Mouse (Mus musculus): Measurements from ENCODE around the gene Txndc12. TPM values are rescaled to one million over a fixed set of nuclear protein-coding genes. Genes with fewer than 3 reads are reported as not detected.

The Txndc12 gene
- polyA plus RNA-seq, 1 experiment from 2014 or later, result 92.8 TPM

- no peaks in the 10 kb centered on the region for H3K9me3 ChIP-seq
- DNase-seq (ENCODE audit: low spot score), result no peak
- peaks cover 19% of the 10 kb centered on the region for H3K4me1 ChIP-seq
- no peak overlapping the region for H3K4me3 ChIP-seq
- 91% methylated on average over 1 of the region's 1 CpGs for WGBS
- H3K27me3 ChIP-seq (replicated peaks; ENCODE audit: low read depth, poor library complexity, severe bottlenecking), result no peaks in the 10 kb centered on the region
- H3K36me3 ChIP-seq (replicated peaks), result peaks cover 46% of the 10 kb centered on the region
- H3K27ac ChIP-seq (replicated peaks), result no peak overlapping the region
Measured at GRCm38 (mm10) chr4:108830698-108831097, 3.7 kb upstream of the Txndc12 start.

- under 1% methylated on average over 73 of the region's 73 CpGs for WGBS
- DNase-seq (ENCODE audit: low spot score), result peak; percentile 99
- Histone ChIP-seq H3K4me1 (peaks cover 29% of the 10 kb centered on the region), H3K36me3 (replicated peaks) (peaks cover 22% of the 10 kb centered on the region), H3K9me3 (no peaks in the 10 kb centered on the region), H3K27me3 (replicated peaks; ENCODE audit: low read depth, poor library complexity, severe bottlenecking) (no peaks in the 10 kb centered on the region), H3K4me3 (peak within 1 kb of the TSS; percentile 97), H3K27ac (replicated peaks) (peak within 1 kb of the TSS; percentile 100)
Measured at GRCm38 (mm10) chr4:108832916-108833827, 1.2 kb upstream of the Txndc12 start, which contains the start of gene Btf3l4. Gene Btf3l4, minus strand, starts transcription at chr4:108833614.

- WGBS, result 0% methylated on average over 6 of the region's 6 CpGs
- peak overlapping the region; percentile 97 for H3K4me3 ChIP-seq
- no peak for DNase-seq (ENCODE audit: low spot score)
- peaks cover 29% of the 10 kb centered on the region for H3K4me1 ChIP-seq
- H3K36me3 ChIP-seq (replicated peaks), result peaks cover 16% of the 10 kb centered on the region
- H3K9me3 ChIP-seq, result no peaks in the 10 kb centered on the region
- peak overlapping the region; percentile 100 for H3K27ac ChIP-seq (replicated peaks)
- no peaks in the 10 kb centered on the region for H3K27me3 ChIP-seq (replicated peaks; ENCODE audit: low read depth, poor library complexity, severe bottlenecking)
Measured at GRCm38 (mm10) chr4:108833828-108834114, 630 bp upstream of the Txndc12 start.

DNA sequence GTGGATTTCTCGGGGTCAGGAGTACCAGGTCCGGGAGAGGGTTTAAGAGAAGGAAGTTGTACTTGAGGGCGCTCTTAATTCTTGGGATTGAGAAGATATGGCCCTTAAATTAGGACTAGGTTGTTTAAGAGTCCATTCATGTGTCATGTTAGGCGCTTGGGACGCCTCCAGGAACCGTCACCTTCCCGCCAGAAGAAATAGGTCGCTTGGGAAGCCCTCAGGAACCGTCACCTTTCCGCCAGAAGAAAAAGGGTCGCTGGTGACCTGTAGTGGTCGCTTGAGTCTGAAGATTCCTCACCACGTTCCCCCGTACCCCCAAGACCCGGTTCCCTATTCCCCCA is 540 bp downstream of the Txndc12 start:
- peaks cover 5% of the 10 kb centered on the region for H3K36me3 ChIP-seq (replicated peaks)
- peaks cover 29% of the 10 kb centered on the region for H3K4me1 ChIP-seq
- DNase-seq (ENCODE audit: low spot score), result peak; percentile 18
- H3K27me3 ChIP-seq (replicated peaks; ENCODE audit: low read depth, poor library complexity, severe bottlenecking), result no peaks in the 10 kb centered on the region
- peak overlapping the region; percentile 97 for H3K4me3 ChIP-seq
- no peaks in the 10 kb centered on the region for H3K9me3 ChIP-seq
- under 1% methylated on average over 15 of the region's 15 CpGs for WGBS
- peak overlapping the region; percentile 100 for H3K27ac ChIP-seq (replicated peaks)

DNA sequence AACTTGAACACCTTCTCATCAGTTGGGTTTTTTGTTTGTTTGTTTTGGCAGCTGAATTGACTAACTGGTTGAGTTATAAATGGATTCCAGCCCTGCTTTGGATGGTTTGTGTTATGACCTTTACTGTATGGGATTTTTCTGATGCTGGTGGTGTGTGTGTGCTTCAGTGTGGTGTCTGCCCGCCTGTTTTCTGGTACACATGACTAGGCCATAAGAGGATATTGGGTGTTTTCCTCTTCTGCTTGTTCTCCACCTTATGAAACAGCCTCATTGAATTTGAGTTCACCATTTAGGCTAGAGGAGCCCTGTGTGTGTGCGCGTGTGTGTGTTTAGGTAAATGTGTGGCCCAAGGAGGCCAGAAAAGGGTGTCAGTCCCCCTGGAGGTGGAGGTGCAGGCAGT is 1.1 kb downstream of the Txndc12 start:
- Histone ChIP-seq H3K27ac (replicated peaks) (peak overlapping the region; percentile 100), H3K4me3 (peak overlapping the region; percentile 97), H3K36me3 (replicated peaks) (peaks cover 5% of the 10 kb centered on the region), H3K4me1 (peaks cover 29% of the 10 kb centered on the region), H3K27me3 (replicated peaks; ENCODE audit: low read depth, poor library complexity, severe bottlenecking) (no peaks in the 10 kb centered on the region), H3K9me3 (no peaks in the 10 kb centered on the region)
- DNase-seq (ENCODE audit: low spot score), result no peak
- 67% methylated on average over 3 of the region's 3 CpGs for WGBS

- peaks cover 18% of the 10 kb centered on the region for H3K4me1 ChIP-seq
- no peaks in the 10 kb centered on the region for H3K27me3 ChIP-seq (replicated peaks; ENCODE audit: low read depth, poor library complexity, severe bottlenecking)
- 89% methylated on average over 4 of the region's 4 CpGs for WGBS
- H3K9me3 ChIP-seq, result no peaks in the 10 kb centered on the region
- no peak overlapping the region for H3K4me3 ChIP-seq
- no peak overlapping the region for H3K27ac ChIP-seq (replicated peaks)
- peaks cover 23% of the 10 kb centered on the region for H3K36me3 ChIP-seq (replicated peaks)
- DNase-seq (ENCODE audit: low spot score), result no peak
Measured at GRCm38 (mm10) chr4:108838031-108838430, 3.6 kb downstream of the Txndc12 start.

DNA sequence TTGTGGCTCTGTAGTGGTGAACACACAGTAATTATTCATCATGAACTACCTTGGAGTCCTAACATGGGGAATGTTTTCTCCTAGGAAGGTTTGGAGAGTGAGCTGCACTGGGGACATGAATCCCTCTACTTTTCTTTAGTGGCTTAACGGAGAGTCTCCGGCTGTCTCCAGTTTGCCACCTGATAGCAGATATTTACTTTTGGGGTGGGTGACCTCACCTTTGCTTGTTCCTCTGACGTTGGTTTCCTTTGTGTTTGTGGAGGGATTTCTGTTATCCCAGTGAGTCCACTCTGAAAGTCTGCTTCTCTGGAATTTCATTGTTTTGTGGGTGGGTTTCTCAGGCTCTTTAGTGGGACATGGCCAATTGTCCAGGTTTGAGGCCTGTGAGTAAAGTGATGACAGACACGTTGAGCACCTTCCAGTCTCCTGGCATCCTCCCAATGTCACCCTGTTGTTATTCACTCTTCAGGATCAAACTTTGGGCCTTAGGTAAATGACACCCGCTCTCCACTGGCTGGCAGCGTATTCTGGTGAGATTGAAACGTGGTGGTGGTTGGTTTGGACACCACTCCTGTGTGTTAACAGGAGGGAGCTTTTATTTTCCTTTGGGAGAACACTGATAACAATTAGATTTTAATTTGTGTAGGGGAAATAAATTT is 7.6 kb downstream of the Txndc12 start:
- H3K27ac ChIP-seq (replicated peaks), result no peak overlapping the region
- WGBS, result 90% methylated on average over 7 of the region's 7 CpGs
- no peak overlapping the region for H3K4me3 ChIP-seq
- DNase-seq (ENCODE audit: low spot score), result no peak
- 0 out of 2 replicates have a peak, but pooled peaks cover 8% of the 10 kb centered on the region for H3K4me1 ChIP-seq
- H3K9me3 ChIP-seq, result no peaks in the 10 kb centered on the region
- H3K27me3 ChIP-seq (replicated peaks; ENCODE audit: low read depth, poor library complexity, severe bottlenecking), result no peaks in the 10 kb centered on the region
- peaks cover 23% of the 10 kb centered on the region for H3K36me3 ChIP-seq (replicated peaks)

DNA sequence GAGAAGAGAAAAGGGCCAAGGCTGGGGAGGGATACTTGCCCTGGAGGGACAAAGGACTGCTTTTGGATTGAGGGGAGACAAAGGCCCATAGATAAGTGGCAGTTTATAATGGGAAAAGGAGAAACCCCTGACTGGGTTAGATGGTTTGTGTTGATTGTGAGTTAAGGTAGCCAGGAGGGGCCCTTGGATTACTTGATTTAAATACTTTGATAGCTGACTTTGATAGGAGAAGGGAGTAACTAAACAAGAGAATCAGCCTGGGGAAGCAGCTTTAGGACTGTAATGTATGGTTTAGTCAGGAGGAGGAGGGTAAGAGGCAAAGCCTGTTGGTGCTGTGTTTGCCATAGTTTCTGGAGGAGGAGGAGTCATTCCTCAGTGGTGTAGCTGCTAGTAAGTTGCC is 8.9 kb downstream of the Txndc12 start:
- H3K4me3 ChIP-seq, result no peak overlapping the region
- H3K27me3 ChIP-seq (replicated peaks; ENCODE audit: low read depth, poor library complexity, severe bottlenecking), result no peaks in the 10 kb centered on the region
- H3K27ac ChIP-seq (replicated peaks), result no peak overlapping the region
- DNase-seq (ENCODE audit: low spot score), result no peak
- no peaks in the 10 kb centered on the region for H3K9me3 ChIP-seq
- peaks cover 12% of the 10 kb centered on the region for H3K4me1 ChIP-seq
- H3K36me3 ChIP-seq (replicated peaks), result peaks cover 23% of the 10 kb centered on the region

- no peak for DNase-seq (ENCODE audit: low spot score)
- Histone ChIP-seq H3K4me1 (peaks cover 25% of the 10 kb centered on the region), H3K4me3 (no peak overlapping the region), H3K9me3 (no peaks in the 10 kb centered on the region), H3K36me3 (replicated peaks) (peaks cover 36% of the 10 kb centered on the region), H3K27me3 (replicated peaks; ENCODE audit: low read depth, poor library complexity, severe bottlenecking) (no peaks in the 10 kb centered on the region), H3K27ac (replicated peaks) (no peak overlapping the region)
- WGBS, result 88% methylated on average over 5 of the region's 5 CpGs
Measured at GRCm38 (mm10) chr4:108845824-108846569, 11.6 kb downstream of the Txndc12 start.

DNA sequence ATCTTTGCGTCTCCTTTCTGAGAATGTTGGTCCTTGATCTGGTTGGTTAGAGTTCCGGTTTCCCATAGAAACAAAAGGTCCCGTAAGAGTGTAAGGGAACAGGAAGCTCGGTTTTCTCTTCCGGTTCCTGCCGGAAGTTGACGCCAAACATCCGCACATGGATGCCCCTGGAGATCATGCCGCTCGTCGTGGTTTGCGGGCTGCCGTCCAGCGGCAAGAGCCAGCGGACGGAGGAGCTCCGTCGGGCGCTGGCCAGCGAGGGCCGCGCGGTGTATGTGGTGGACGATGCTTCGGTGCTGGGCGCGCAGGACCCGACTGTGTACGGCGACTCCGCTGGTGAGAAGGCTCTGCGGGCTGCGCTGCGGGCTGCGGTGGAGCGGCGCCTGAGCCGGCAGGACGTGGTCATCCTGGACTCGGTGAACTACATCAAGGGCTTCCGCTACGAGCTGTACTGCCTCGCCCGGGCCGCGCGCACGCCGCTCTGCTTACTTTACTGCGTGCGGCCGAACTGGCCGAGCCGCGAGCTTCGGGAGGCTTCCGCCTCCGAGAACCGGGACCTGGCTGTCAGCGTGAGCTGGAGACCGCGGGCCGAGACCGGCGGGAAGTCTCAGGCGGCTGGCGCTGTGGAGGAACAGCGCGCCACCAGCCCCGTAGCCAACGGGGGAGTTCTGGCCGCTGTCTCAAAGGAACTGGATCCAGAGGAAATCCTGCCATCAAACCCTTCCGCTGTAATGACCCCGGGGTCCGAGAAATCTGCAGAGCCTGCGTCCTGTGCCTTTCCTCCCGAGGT is 13.5 kb downstream of the Txndc12 start, which contains the start of gene Kti12:
Gene Kti12, plus strand, starts transcription at position 71 of the 790 bp plus-strand sequence.
- peaks cover 27% of the 10 kb centered on the region for H3K36me3 ChIP-seq (replicated peaks)
- H3K4me1 ChIP-seq, result peaks cover 25% of the 10 kb centered on the region
- under 1% methylated on average over 77 of the region's 77 CpGs for WGBS
- peak within 1 kb of the TSS; percentile 97 for H3K4me3 ChIP-seq
- peak; percentile 85 for DNase-seq (ENCODE audit: low spot score)
- peak within 1 kb of the TSS; percentile 88 for H3K27ac ChIP-seq (replicated peaks)
- no peaks in the 10 kb centered on the region for H3K27me3 ChIP-seq (replicated peaks; ENCODE audit: low read depth, poor library complexity, severe bottlenecking)
- H3K9me3 ChIP-seq, result no peaks in the 10 kb centered on the region

DNA sequence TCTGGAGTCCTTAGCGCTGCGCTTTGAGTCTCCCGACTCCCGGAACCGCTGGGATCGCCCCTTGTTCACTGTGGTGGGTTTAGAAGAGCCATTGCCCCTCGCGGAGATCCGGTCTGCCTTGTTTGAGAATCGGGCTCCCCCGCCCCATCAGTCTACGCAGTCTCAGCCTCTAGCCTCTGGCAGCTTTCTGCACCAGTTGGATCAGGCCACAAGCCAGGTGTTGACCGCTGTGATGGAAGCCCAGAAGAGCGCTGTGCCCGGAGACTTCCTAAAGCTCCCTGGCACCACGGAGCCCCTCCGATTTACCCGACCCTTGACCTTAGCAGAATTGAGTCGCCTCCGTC is 14.1 kb downstream of the Txndc12 start, which contains the start of gene A730015C16Rik:
Gene A730015C16Rik, minus strand, starts transcription at position 115 of the 344 bp plus-strand sequence.
- Histone ChIP-seq H3K4me1 (peaks cover 22% of the 10 kb centered on the region), H3K27ac (replicated peaks) (peak within 1 kb of the TSS; percentile 88), H3K4me3 (peak within 1 kb of the TSS; percentile 97), H3K9me3 (no peaks in the 10 kb centered on the region), H3K27me3 (replicated peaks; ENCODE audit: low read depth, poor library complexity, severe bottlenecking) (no peaks in the 10 kb centered on the region), H3K36me3 (replicated peaks) (peaks cover 33% of the 10 kb centered on the region)
- no peak for DNase-seq (ENCODE audit: low spot score)
- 12% methylated on average over 20 of the region's 20 CpGs for WGBS

DNA sequence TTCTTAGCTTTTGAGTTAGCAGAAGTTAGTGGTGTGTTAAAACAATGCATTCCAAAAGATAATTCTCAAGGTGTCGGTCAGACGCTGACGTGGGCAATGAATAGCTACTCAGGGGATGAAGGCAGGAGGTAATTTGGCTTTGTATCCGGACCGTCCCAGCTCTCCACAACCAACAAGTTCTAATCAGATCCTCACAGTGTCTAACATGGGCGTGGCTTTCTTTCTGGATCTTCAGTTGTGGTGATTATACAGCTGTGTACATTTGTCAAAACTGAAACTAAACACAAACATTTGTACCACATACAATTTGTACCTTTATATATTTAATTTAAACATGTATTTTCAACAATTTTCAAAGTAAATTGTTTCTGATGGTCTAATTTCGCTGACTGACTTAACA is 32.4 kb downstream of the Txndc12 start:
- Histone ChIP-seq H3K4me1 (no peaks in the 10 kb centered on the region), H3K4me3 (no peak overlapping the region), H3K9me3 (no peaks in the 10 kb centered on the region), H3K27me3 (replicated peaks; ENCODE audit: low read depth, poor library complexity, severe bottlenecking) (no peaks in the 10 kb centered on the region), H3K27ac (replicated peaks) (no peak overlapping the region), H3K36me3 (replicated peaks) (peaks cover 28% of the 10 kb centered on the region)
- 89% methylated on average over 7 of the region's 7 CpGs for WGBS
- DNase-seq (ENCODE audit: low spot score), result no peak

Data from embryonic facial prominence, embryonic 10.5 days (tissue).